Mouse (Mus musculus): ENCODE results near the gene Fap. TPM values are rescaled to one million over a fixed set of nuclear protein-coding genes. Genes with fewer than 3 reads are reported as not detected.

The Fap gene
- total and polyA plus RNA-seq, 2 experiments from 2014 or later: 0.52 to 0.77 TPM

DNA sequence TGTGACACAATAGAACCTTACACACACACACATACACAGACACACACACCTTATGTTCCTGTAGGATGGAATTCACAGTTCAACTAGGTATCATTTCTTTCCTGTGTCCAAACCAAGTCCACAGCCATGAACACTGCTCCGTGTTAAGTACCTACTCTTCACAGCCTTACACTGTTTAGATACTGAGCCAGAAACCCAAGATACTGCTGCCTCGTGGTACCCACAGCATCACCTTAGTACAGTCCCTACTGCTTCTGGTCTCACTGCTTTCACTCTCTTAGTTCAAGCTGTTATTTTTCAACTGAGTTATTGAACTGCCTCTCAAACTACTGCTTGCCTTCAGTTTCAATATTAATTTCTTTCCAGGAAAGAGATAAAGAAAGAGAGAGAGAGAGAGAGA is 110.6 kb downstream of the Fap start:
- H3K27me3 ChIP-seq (ENCODE audit: insufficient read depth, low read length): 0 out of 2 replicates have a peak, but pooled peaks cover 4% of the 10 kb centered on the region
- no peak overlapping the region for H3K27ac ChIP-seq (ENCODE audit: low read depth, low read length)
- no peak overlapping the region for H3K4me3 ChIP-seq (ENCODE audit: low read depth, low read length)
- no peaks in the 10 kb centered on the region for H3K36me3 ChIP-seq (ENCODE audit: insufficient read depth, low read length)
- no peaks in the 10 kb centered on the region for H3K4me1 ChIP-seq (ENCODE audit: insufficient read depth, low read length)
- TF ChIP-seq CTCF (IDR thresholded peaks at IDR 0.05): no peak
- H3K9ac ChIP-seq (replicated peaks; ENCODE audit: low read length, poor library complexity, severe bottlenecking): no peak overlapping the region
- H3K4me2 ChIP-seq (ENCODE audit: low read depth, low read length, poor library complexity, severe bottlenecking): no peak overlapping the region
- H3K9me3 ChIP-seq (ENCODE audit: low read length): no peaks in the 10 kb centered on the region
- ATAC-seq (ENCODE audit: low FRiP score): no peak
- 81% methylated on average over 2 of the region's 2 CpGs for WGBS
- DNase-seq (ENCODE audit: low spot score): no peak

DNA sequence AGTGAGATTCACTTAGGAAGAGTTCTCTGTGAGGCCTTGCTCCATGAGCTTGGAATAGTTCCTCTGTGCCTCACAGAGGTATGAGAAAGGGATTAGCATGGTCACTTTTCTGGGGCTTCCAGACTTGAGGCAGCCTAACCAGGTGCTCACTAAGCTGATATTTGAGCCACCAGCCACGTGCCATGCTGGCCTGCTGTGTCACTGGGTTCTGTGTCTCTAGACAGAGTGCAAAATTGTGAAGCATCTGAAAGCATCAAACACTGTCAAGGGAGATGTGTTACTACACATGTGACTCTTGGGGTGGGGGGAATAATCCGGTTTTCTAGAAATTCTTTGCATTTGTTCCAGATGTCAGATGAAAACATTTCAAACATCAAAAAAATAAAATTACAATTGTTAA is 111.7 kb downstream of the Fap start:
- Histone ChIP-seq H3K4me2 (ENCODE audit: low read depth, low read length, poor library complexity, severe bottlenecking) (no peak overlapping the region), H3K9me3 (ENCODE audit: low read length) (no peaks in the 10 kb centered on the region), H3K9ac (replicated peaks; ENCODE audit: low read length, poor library complexity, severe bottlenecking) (no peak overlapping the region), H3K27me3 (ENCODE audit: insufficient read depth, low read length) (0 out of 2 replicates have a peak, but pooled peaks cover 4% of the 10 kb centered on the region), H3K4me3 (ENCODE audit: low read depth, low read length) (no peak overlapping the region), H3K4me1 (ENCODE audit: insufficient read depth, low read length) (no peaks in the 10 kb centered on the region), H3K27ac (ENCODE audit: low read depth, low read length) (no peak overlapping the region), H3K36me3 (ENCODE audit: insufficient read depth, low read length) (no peaks in the 10 kb centered on the region)
- TF ChIP-seq CTCF (IDR thresholded peaks at IDR 0.05): no peak
- 77% methylated on average over 2 of the region's 2 CpGs for WGBS
- ATAC-seq (ENCODE audit: low FRiP score) (no peak), DNase-seq (ENCODE audit: low spot score) (no peak)

DNA sequence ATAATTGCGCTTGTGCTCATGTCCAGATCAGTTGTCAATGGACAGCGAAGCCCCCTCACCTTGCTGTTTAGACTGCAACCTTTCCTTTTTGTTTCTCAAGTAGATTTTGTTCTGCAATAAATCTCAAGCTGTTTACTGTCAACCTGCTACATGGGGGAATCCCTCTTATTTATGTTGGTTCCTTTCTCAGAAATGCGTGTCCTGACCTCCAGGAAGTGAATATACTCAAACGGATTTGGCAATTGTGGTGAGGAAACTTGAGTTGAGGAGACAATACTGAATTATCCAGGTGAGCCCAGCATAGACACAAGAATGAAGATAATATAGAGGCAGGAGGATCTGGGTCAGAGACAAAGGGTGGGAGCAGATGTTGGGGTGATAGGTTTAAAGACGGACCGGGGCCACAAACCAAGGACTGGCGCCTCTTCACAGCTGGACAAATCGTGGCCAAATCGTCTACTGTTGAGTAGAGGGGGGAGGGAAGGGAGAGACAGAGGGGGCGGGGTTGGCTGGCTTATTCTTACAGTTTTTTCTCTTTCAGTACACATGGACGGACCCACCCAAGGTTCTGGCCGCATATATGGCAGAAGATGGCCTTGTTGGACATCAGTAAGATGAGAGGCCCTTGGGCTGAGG is 112.9 kb downstream of the Fap start:
- ATAC-seq (ENCODE audit: low FRiP score): no peak
- no peak for TF ChIP-seq CTCF (IDR thresholded peaks at IDR 0.05)

DNA sequence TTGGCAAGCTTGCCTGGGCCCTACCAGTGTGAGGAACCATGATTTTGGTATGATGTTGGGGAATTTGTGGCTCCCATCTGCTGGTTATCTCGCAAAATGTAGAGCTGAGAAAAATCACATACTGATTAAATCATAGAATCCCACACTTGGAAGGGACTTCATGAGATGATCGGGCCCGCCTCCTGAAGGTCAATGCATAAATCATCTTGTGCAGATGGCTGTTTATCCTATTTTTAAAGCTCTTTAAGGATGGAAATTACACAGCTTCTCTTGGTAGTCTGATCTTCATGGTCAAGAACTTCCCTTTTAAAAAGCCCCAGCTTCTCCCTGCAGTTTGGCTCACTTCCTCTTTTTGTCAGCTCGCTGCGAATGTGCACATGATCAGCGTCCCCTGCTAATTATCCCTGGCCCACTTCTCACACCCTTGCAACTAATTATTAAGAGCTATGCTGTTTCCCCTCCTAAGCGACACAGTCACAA is 113.6 kb downstream of the Fap start:
- ATAC-seq (ENCODE audit: low FRiP score) (no peak), DNase-seq (ENCODE audit: low spot score) (peak; percentile 5)
- Histone ChIP-seq H3K4me1 (ENCODE audit: insufficient read depth, low read length) (no peaks in the 10 kb centered on the region), H3K9ac (replicated peaks; ENCODE audit: low read length, poor library complexity, severe bottlenecking) (no peak overlapping the region), H3K27ac (ENCODE audit: low read depth, low read length) (no peak overlapping the region), H3K9me3 (ENCODE audit: low read length) (no peaks in the 10 kb centered on the region), H3K27me3 (ENCODE audit: insufficient read depth, low read length) (0 out of 2 replicates have a peak, but pooled peaks cover 4% of the 10 kb centered on the region), H3K4me3 (ENCODE audit: low read depth, low read length) (no peak overlapping the region), H3K4me2 (ENCODE audit: low read depth, low read length, poor library complexity, severe bottlenecking) (no peak overlapping the region), H3K36me3 (ENCODE audit: insufficient read depth, low read length) (no peaks in the 10 kb centered on the region)
- no peak for TF ChIP-seq CTCF (IDR thresholded peaks at IDR 0.05)
- WGBS: 84% methylated on average over 7 of the region's 7 CpGs

More for the DNA sequence above, 112.9 kb downstream of the Fap start:
- no peak overlapping the region for H3K4me3 ChIP-seq (ENCODE audit: low read depth, low read length)
- no peaks in the 10 kb centered on the region for H3K9me3 ChIP-seq (ENCODE audit: low read length)
- H3K4me2 ChIP-seq (ENCODE audit: low read depth, low read length, poor library complexity, severe bottlenecking): no peak overlapping the region
- no peaks in the 10 kb centered on the region for H3K4me1 ChIP-seq (ENCODE audit: insufficient read depth, low read length)
- no peak overlapping the region for H3K9ac ChIP-seq (replicated peaks; ENCODE audit: low read length, poor library complexity, severe bottlenecking)
- 0 out of 2 replicates have a peak, but pooled peaks cover 4% of the 10 kb centered on the region for H3K27me3 ChIP-seq (ENCODE audit: insufficient read depth, low read length)
- no peak for DNase-seq (ENCODE audit: low spot score)
- no peaks in the 10 kb centered on the region for H3K36me3 ChIP-seq (ENCODE audit: insufficient read depth, low read length)
- 93% methylated on average over 12 of the region's 12 CpGs for WGBS
- no peak overlapping the region for H3K27ac ChIP-seq (ENCODE audit: low read depth, low read length)

DNA sequence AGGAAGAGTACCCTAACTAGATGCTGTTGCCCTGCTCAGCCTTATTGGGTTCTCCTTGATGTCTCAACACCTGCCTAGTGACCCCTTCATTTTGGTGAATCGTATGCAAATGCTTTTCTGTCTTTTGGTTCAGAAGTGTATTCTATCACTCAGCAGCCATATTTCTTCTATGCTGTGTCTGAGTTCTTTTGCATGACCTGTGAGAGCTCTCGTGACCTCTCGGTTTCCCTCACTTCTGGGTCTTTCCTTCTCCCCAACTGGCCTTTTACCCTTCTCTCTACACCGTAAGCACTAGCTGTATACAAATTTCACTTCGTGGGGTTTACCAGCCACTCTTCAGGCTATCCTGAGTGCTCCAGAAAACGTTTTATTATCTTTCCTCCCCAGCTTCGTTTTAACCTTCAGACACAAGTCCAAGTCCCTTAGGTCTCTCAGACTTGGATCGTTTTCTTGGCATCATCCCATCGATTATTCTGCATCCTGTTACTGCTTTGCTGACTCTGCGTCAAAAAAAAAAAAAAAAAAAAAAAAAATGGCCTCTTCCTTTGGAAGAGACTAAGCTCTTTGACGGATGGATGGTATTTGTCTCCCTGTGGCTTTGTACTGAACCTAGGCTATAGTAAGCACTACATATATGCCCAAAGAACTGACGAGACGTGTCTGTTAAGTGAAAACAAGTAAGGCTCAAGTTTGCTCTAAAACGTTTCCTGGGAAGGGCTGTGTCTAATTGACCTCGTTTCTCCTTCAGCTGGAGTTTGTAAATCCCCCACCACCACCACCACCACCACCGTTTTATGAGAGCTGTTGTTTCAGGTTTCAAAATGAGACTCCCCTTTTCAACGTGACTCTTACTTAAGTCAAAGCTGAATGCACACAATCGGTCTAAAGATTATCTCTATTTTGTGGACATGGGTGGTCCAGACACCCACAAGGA is 114.4 kb downstream of the Fap start:
- Histone ChIP-seq H3K4me3 (ENCODE audit: low read depth, low read length) (no peak overlapping the region), H3K9me3 (ENCODE audit: low read length) (no peaks in the 10 kb centered on the region), H3K36me3 (ENCODE audit: insufficient read depth, low read length) (no peaks in the 10 kb centered on the region), H3K27me3 (ENCODE audit: insufficient read depth, low read length) (0 out of 2 replicates have a peak, but pooled peaks cover 4% of the 10 kb centered on the region), H3K9ac (replicated peaks; ENCODE audit: low read length, poor library complexity, severe bottlenecking) (no peak overlapping the region), H3K4me1 (ENCODE audit: insufficient read depth, low read length) (no peaks in the 10 kb centered on the region), H3K27ac (ENCODE audit: low read depth, low read length) (no peak overlapping the region), H3K4me2 (ENCODE audit: low read depth, low read length, poor library complexity, severe bottlenecking) (no peak overlapping the region)
- DNase-seq (ENCODE audit: low spot score) (peak; percentile 42), ATAC-seq (ENCODE audit: low FRiP score) (no peak)
- WGBS: 66% methylated on average over 18 of the region's 18 CpGs
- TF ChIP-seq CTCF (IDR thresholded peaks at IDR 0.05): no peak

Data from midbrain, postnatal 0 days (tissue).